Comparison of ENCODE assay signal across 11 mouse cellular contexts in genomic region chr10:128490232-128490631, GRCm38 (mm10). TPM values are rescaled to one million over a fixed set of nuclear protein-coding genes. Genes with fewer than 3 reads are reported as not detected.
DNase-seq lines count a peak whose midpoint lies in the region; ATAC-seq and TF ChIP-seq lines count a peak whose summit lies in the region.
"Had no signal": no experiment of that assay in that cellular context is flagged by ENCODE, and none has a peak within 500 bp of the region (broad histone marks: within the 10 kb centered on the region; RNA-seq: fewer than 3 reads in every experiment).

No protein-coding gene starts in this region.

- peaks cover 21% of the 10 kb centered on the region for H3K4me1 ChIP-seq in embryonic facial prominence, embryonic 14.5 days (ENCODE audit: control insufficient read depth, insufficient read depth, low read length)

- peak in 1 of 2 experiments; percentile 35 for DNase-seq in layer of hippocampus, adult 2 months (ENCODE audit: low spot score in 2 of 2)
- DNase-seq in layer of hippocampus, postnatal 25 days (ENCODE audit: extremely low spot score in 1 of 2, low spot score in 1 of 2): no peak
- peak; percentile 70 for DNase-seq in Muller cell, postnatal 12 days (ENCODE audit: inconsistent ontology term)
- DNase-seq in embryonic facial prominence, embryonic 14.5 days (ENCODE audit: low spot score): peak; percentile 60
- DNase-seq in kidney, postnatal 4 days: peak; percentile 25 to 39
- no peak for DNase-seq in adrenal gland, postnatal 25 days
- no peak for DNase-seq in ovary, adult 18-20 months (ENCODE audit: low spot score)
- DNase-seq: gastrocnemius, postnatal 25 days; thymus, postnatal 25 days had no signal

- H3K9me3 ChIP-seq in embryonic facial prominence, embryonic 14.5 days (ENCODE audit: control insufficient read depth, low read length): no peaks in the 10 kb centered on the region
- H3K9me3 ChIP-seq: midbrain, embryonic 12.5 days had no signal

- TF ChIP-seq CTCF in layer of hippocampus, adult 2 months (conservative IDR thresholded peaks at IDR 0.05): no peak

- H3K9ac ChIP-seq in embryonic facial prominence, embryonic 14.5 days (ENCODE audit: low read depth, low read length): no peak overlapping the region
- H3K9ac ChIP-seq: midbrain, embryonic 12.5 days had no signal

- peak overlapping the region; percentile 96 for H3K27ac ChIP-seq in layer of hippocampus, adult 2 months
- H3K27ac ChIP-seq in embryonic facial prominence, embryonic 14.5 days (replicated peaks; ENCODE audit: low read depth, low read length): 0 out of 2 replicates have a peak overlapping the region, but pooled peaks have one; percentile 19
- H3K27ac ChIP-seq: midbrain, embryonic 12.5 days had no signal

- H3K4me3 ChIP-seq in layer of hippocampus, adult 2 months: peak overlapping the region; percentile 22; the same call in 1 of the 2 replicates
- no peak overlapping the region for H3K4me3 ChIP-seq in embryonic facial prominence, embryonic 14.5 days (ENCODE audit: low read depth, low read length)
- H3K4me3 ChIP-seq: midbrain, embryonic 12.5 days had no signal

- no peak for ATAC-seq in embryonic facial prominence, embryonic 14.5 days (ENCODE audit: low read depth)
- no peak for ATAC-seq in granulocyte monocyte progenitor cell, adult 5-6 weeks (replicated peaks; ENCODE audit: poor library complexity, severe bottlenecking)

- no peak overlapping the region for H3K4me2 ChIP-seq in embryonic facial prominence, embryonic 14.5 days (ENCODE audit: low read depth, low read length)
- H3K4me2 ChIP-seq: midbrain, embryonic 12.5 days had no signal

- WGBS in embryonic facial prominence, embryonic 14.5 days: 60% methylated on average over 5 of the region's 5 CpGs

- no peaks in the 10 kb centered on the region for H3K27me3 ChIP-seq in embryonic facial prominence, embryonic 14.5 days (replicated peaks; ENCODE audit: control insufficient read depth, insufficient read depth, low read length)
- H3K27me3 ChIP-seq: midbrain, embryonic 12.5 days had no signal

- H3K36me3 ChIP-seq in embryonic facial prominence, embryonic 14.5 days (ENCODE audit: control insufficient read depth, insufficient read depth, low read length): peaks cover 65% of the 10 kb centered on the region

RNA-seq across cellular contexts. Expression of gene Myl6, which starts 3.7 kb away (rescaled TPM):
- 100 to 1,000 TPM; 519 to 544 TPM for total RNA-seq in layer of hippocampus, adult 2 months (2021)
- 100 to 1,000 TPM; 551 to 619 TPM for total RNA-seq in layer of hippocampus, postnatal 25 days (2021)
- polyA plus RNA-seq in embryonic facial prominence, embryonic 14.5 days (2014; fragmentation: Nextera tagmentation; extraction: Ambion mirVana): 1,095 and 1,174 TPM in 2 replicates
- total RNA-seq in granulocyte monocyte progenitor cell, adult 5-6 weeks (2014; fragmentation: Nextera tagmentation): 1,019 and 1,105 TPM in 2 replicates
- total RNA-seq in granulocyte monocyte progenitor cell, adult 5-6 weeks (2017): 1,278 and 1,308 TPM in 2 replicates
- total RNA-seq in adrenal gland, postnatal 25 days (2021): 791 and 820 TPM in 2 replicates

RNA-seq across cellular contexts. Expression of gene Myl6b, which starts 8.3 kb away (rescaled TPM):
- total RNA-seq in layer of hippocampus, adult 2 months (2021): 10 to 100 TPM; 18.5 to 21.1 TPM
- 10 to 100 TPM; 17.4 to 18.9 TPM for total RNA-seq in layer of hippocampus, postnatal 25 days (2021)
- 5.6 and 6.8 TPM in 2 replicates for polyA plus RNA-seq in embryonic facial prominence, embryonic 14.5 days (2014; fragmentation: Nextera tagmentation; extraction: Ambion mirVana)
- total RNA-seq in granulocyte monocyte progenitor cell, adult 5-6 weeks (2014; fragmentation: Nextera tagmentation): 10.7 and 13.7 TPM in 2 replicates
- 1.2 and 1.7 TPM in 2 replicates for total RNA-seq in granulocyte monocyte progenitor cell, adult 5-6 weeks (2017)
- 5.0 and 6.9 TPM in 2 replicates for total RNA-seq in adrenal gland, postnatal 25 days (2021)

RNA-seq across cellular contexts. Expression of gene Smarcc2, which starts 31.2 kb away (rescaled TPM):
- 100 to 1,000 TPM; 246 to 255 TPM for total RNA-seq in layer of hippocampus, adult 2 months (2021)
- total RNA-seq in layer of hippocampus, postnatal 25 days (2021): 100 to 1,000 TPM; 228 to 242 TPM
- polyA plus RNA-seq in embryonic facial prominence, embryonic 14.5 days (2014; fragmentation: Nextera tagmentation; extraction: Ambion mirVana): 84.1 and 91.4 TPM in 2 replicates
- total RNA-seq in granulocyte monocyte progenitor cell, adult 5-6 weeks (2014; fragmentation: Nextera tagmentation): 90.4 and 113 TPM in 2 replicates
- total RNA-seq in granulocyte monocyte progenitor cell, adult 5-6 weeks (2017): 56.4 and 56.9 TPM in 2 replicates
- total RNA-seq in adrenal gland, postnatal 25 days (2021): 107 and 125 TPM in 2 replicates

RNA-seq across cellular contexts. Expression of gene Esyt1, which starts 35.4 kb away (rescaled TPM):
- total RNA-seq in layer of hippocampus, adult 2 months (2021): 1 to 10 TPM; 5.5 TPM
- total RNA-seq in layer of hippocampus, postnatal 25 days (2021): 1 to 10 TPM; 4.6 to 5.0 TPM
- 44.2 and 46.8 TPM in 2 replicates for polyA plus RNA-seq in embryonic facial prominence, embryonic 14.5 days (2014; fragmentation: Nextera tagmentation; extraction: Ambion mirVana)
- 89.1 and 90.5 TPM in 2 replicates for total RNA-seq in granulocyte monocyte progenitor cell, adult 5-6 weeks (2014; fragmentation: Nextera tagmentation)
- total RNA-seq in granulocyte monocyte progenitor cell, adult 5-6 weeks (2017): 78.8 and 97.6 TPM in 2 replicates
- total RNA-seq in adrenal gland, postnatal 25 days (2021): 18.1 and 22.9 TPM in 2 replicates

RNA-seq across cellular contexts. Expression of gene Zc3h10, which starts 57.3 kb away (rescaled TPM):
- 10 to 100 TPM; 12.2 to 14.3 TPM for total RNA-seq in layer of hippocampus, adult 2 months (2021)
- 10 to 100 TPM; 13.2 to 14.8 TPM for total RNA-seq in layer of hippocampus, postnatal 25 days (2021)
- polyA plus RNA-seq in embryonic facial prominence, embryonic 14.5 days (2014; fragmentation: Nextera tagmentation; extraction: Ambion mirVana): 11.4 and 12.5 TPM in 2 replicates
- total RNA-seq in granulocyte monocyte progenitor cell, adult 5-6 weeks (2014; fragmentation: Nextera tagmentation): 8.8 and 9.7 TPM in 2 replicates
- 12.5 and 13.6 TPM in 2 replicates for total RNA-seq in granulocyte monocyte progenitor cell, adult 5-6 weeks (2017)
- 9.1 and 13.6 TPM in 2 replicates for total RNA-seq in adrenal gland, postnatal 25 days (2021)

Comparison
In these comparisons a context has a peak if more than half of its experiments do, and no peak if none do; other contexts are left out.
1. DNase-seq: peak in Muller cell, postnatal 12 days (single experiment), embryonic facial prominence, embryonic 14.5 days (single experiment) and kidney, postnatal 4 days (2 of 2); none in layer of hippocampus, postnatal 25 days (0 of 2), adrenal gland, postnatal 25 days (single experiment) and ovary, adult 18-20 months (single experiment).